Mouse (Mus musculus) cerebellum, adult 2 months (tissue): ENCODE data around the gene Pak6.

Experiments used
- CTCF ChIP-seq: fragments of 200-500 bp; IDR thresholded peaks from 2 replicates; pipeline ENCODE4 v1.5.1; 2011; ENCODE audit warnings: low read depth, mild to moderate bottlenecking, control low read depth, low read length, moderate library complexity, borderline replicate concordance; ENCODE audit not compliant: insufficient read depth
- POLR2A ChIP-seq: fragments of 200-500 bp; IDR thresholded peaks from 2 replicates; pipeline ENCODE4 v1.6.1; 2011; ENCODE audit warnings: low read length, control low read depth, borderline replicate concordance; ENCODE audit not compliant: insufficient read depth

GRCm38 (mm10) chr2:118701161-118701560, 38.1 kb downstream of the Pak6 start:
- TF ChIP-seq CTCF (no peak), POLR2A (no peak)
